Mouse (Mus musculus) CH12.LX (cell line): ENCODE data around the gene Npas1. TPM values are rescaled to one million over a fixed set of nuclear protein-coding genes. Genes with fewer than 3 reads are reported as not detected.

Experiments
- DNase-seq: peaks from one replicate; pipeline ENCODE4 v3.0.0-alpha.2; 2013; ENCODE audit errors: extremely low read depth
- H3K27ac ChIP-seq: 2 replicates; pipeline ENCODE4 v1.5.1; 2012; ENCODE audit warnings: low read depth, mild to moderate bottlenecking, control low read depth, moderate library complexity; ENCODE audit not compliant: insufficient read depth
- H3K27me3 ChIP-seq: replicated peaks from 2 replicates; pipeline ENCODE3; 2012; ENCODE audit warnings: inconsistent platforms
- H3K36me3 ChIP-seq, 2 experiments: replicated peaks in 1 of 2; 2 replicates each; pipeline versions ENCODE3 to v1.6.1; 2012; ENCODE audit warnings: inconsistent platforms in 1 of 2, low read length in 1 of 2, mild to moderate bottlenecking in 1 of 2, mixed read lengths in 1 of 2, moderate library complexity in 1 of 2; ENCODE audit not compliant: control insufficient read depth in 1 of 2, insufficient read depth in 1 of 2
- H3K4me1 ChIP-seq, 2 experiments: 2 replicates each; pipeline ENCODE4 v1.6.1; 2012; ENCODE audit warnings: inconsistent platforms in 1 of 2, moderate library complexity in 1 of 2; ENCODE audit not compliant: insufficient read depth in 2 of 2, control insufficient read depth in 1 of 2
- H3K4me2 ChIP-seq: 2 replicates; pipeline ENCODE4 v1.6.1; 2012; ENCODE audit warnings: low read depth, mild to moderate bottlenecking, control low read depth; ENCODE audit not compliant: poor library complexity, insufficient read depth, severe bottlenecking
- H3K4me3 ChIP-seq, 3 experiments: fragments of 150-350 bp in 1 of 3; sonication (generic) in 1 of 3; replicated peaks in 1 of 3; 2 replicates each; pipeline versions ENCODE3 to v1.5.1; 2011 to 2012; ENCODE audit warnings: low read depth in 2 of 3, low read length in 2 of 3, mild to moderate bottlenecking in 2 of 3, moderate library complexity in 2 of 3, control low read depth in 1 of 3, improper control_type of control experiment in 1 of 3, inconsistent platforms in 1 of 3, mixed read lengths in 1 of 3; ENCODE audit not compliant: poor library complexity in 1 of 3
- H3K79me2 ChIP-seq: replicated peaks from 2 replicates; pipeline ENCODE4 v1.6.1; 2012; ENCODE audit warnings: mild to moderate bottlenecking, moderate library complexity; ENCODE audit not compliant: control insufficient read depth, poor library complexity, insufficient read depth, severe bottlenecking; ENCODE audit errors: extremely low read depth
- H3K9ac ChIP-seq: 2 replicates; pipeline ENCODE4 v1.6.1; 2012; ENCODE audit warnings: low read depth, mild to moderate bottlenecking, control low read depth, moderate library complexity; ENCODE audit not compliant: insufficient read depth
- H3K9me3 ChIP-seq: replicated peaks from 2 replicates; pipeline ENCODE3; 2012; ENCODE audit warnings: low read length, inconsistent platforms, mixed read lengths
- BHLHE40 ChIP-seq: IDR thresholded peaks from 2 replicates; pipeline ENCODE4 v1.6.1; 2011; ENCODE audit warnings: mild to moderate bottlenecking, low read depth, low read length, improper control_type of control experiment
- CHD1 ChIP-seq: IDR thresholded peaks from 2 replicates; pipeline ENCODE4 v1.6.1; 2012; ENCODE audit warnings: low read depth, low read length, improper control_type of control experiment, inconsistent platforms
- CTCF ChIP-seq, 2 experiments: IDR thresholded peaks in 1 of 2; conservative IDR thresholded peaks in 1 of 2; 2 replicates each; pipeline ENCODE4 v1.5.1; 2011 to 2012; ENCODE audit warnings: low read depth in 2 of 2, low read length in 2 of 2, improper control_type of control experiment in 1 of 2, inconsistent platforms in 1 of 2, mild to moderate bottlenecking in 1 of 2, moderate library complexity in 1 of 2
- ELF1 ChIP-seq: IDR thresholded peaks from 2 replicates; pipeline ENCODE4 v1.6.1; 2014; ENCODE audit warnings: low read depth, mild to moderate bottlenecking, inconsistent platforms, low read length, improper control_type of control experiment
- EP300 ChIP-seq: IDR thresholded peaks from 2 replicates; pipeline ENCODE4 v1.6.1; 2011; ENCODE audit warnings: low read length, improper control_type of control experiment
- ETS1 ChIP-seq: conservative IDR thresholded peaks from 2 replicates; pipeline ENCODE4 v1.6.1; 2012; ENCODE audit warnings: low read depth, mild to moderate bottlenecking, inconsistent platforms, low read length, improper control_type of control experiment, moderate library complexity
- GABPA ChIP-seq: IDR thresholded peaks from 2 replicates; pipeline ENCODE4 v1.6.1; 2012; ENCODE audit warnings: low read depth, low read length, improper control_type of control experiment, inconsistent platforms; ENCODE audit not compliant: insufficient replicate concordance
- HCFC1 ChIP-seq: IDR thresholded peaks from 2 replicates; pipeline ENCODE4 v1.6.1; 2012; ENCODE audit warnings: low read depth, mild to moderate bottlenecking, inconsistent platforms, low read length, improper control_type of control experiment
- JUN ChIP-seq: IDR thresholded peaks from 2 replicates; pipeline ENCODE4 v1.6.1; 2011; ENCODE audit warnings: low read depth, mild to moderate bottlenecking, low read length, improper control_type of control experiment, moderate library complexity; ENCODE audit not compliant: insufficient read depth
- JUND ChIP-seq: conservative IDR thresholded peaks from 2 replicates; pipeline ENCODE4 v1.6.1; 2011; ENCODE audit warnings: low read depth, low read length, improper control_type of control experiment
- KAT2A ChIP-seq: IDR thresholded peaks from 2 replicates; pipeline ENCODE4 v1.6.1; 2012; ENCODE audit warnings: low read length, improper control_type of control experiment, inconsistent platforms; ENCODE audit not compliant: insufficient replicate concordance
- MAFK ChIP-seq: IDR thresholded peaks from 2 replicates; pipeline ENCODE4 v1.6.1; 2011; ENCODE audit warnings: low read length, improper control_type of control experiment; ENCODE audit not compliant: insufficient replicate concordance
- MEF2A ChIP-seq: IDR thresholded peaks from 2 replicates; pipeline ENCODE4 v1.6.1; 2014; ENCODE audit warnings: low read depth, mild to moderate bottlenecking, inconsistent platforms, low read length, improper control_type of control experiment, borderline replicate concordance
- POLR2A ChIP-seq: IDR thresholded peaks from 2 replicates; pipeline ENCODE4 v1.6.1; 2011; ENCODE audit warnings: low read depth, mild to moderate bottlenecking, improper control_type of control experiment, low read length
- POLR2AphosphoS2 ChIP-seq: IDR thresholded peaks from 2 replicates; pipeline ENCODE4 v1.6.1; 2011; ENCODE audit warnings: low read depth, low read length, improper control_type of control experiment
- RAD21 ChIP-seq: IDR thresholded peaks from 2 replicates; pipeline ENCODE4 v1.6.1; 2011; ENCODE audit warnings: low read depth, mild to moderate bottlenecking, low read length, improper control_type of control experiment, moderate library complexity
- UBTF ChIP-seq: IDR thresholded peaks from 2 replicates; pipeline ENCODE4 v1.6.1; 2012; ENCODE audit warnings: low read depth, mild to moderate bottlenecking, inconsistent platforms, low read length, improper control_type of control experiment, moderate library complexity
- USF1 ChIP-seq: IDR thresholded peaks from 2 replicates; pipeline ENCODE4 v1.6.1; 2014; ENCODE audit warnings: low read depth, mild to moderate bottlenecking, inconsistent platforms, low read length, improper control_type of control experiment
- USF2 ChIP-seq: conservative IDR thresholded peaks from 2 replicates; pipeline ENCODE4 v1.6.1; 2011; ENCODE audit warnings: low read depth, low read length, improper control_type of control experiment
- ZC3H11A ChIP-seq: IDR thresholded peaks from 2 replicates; pipeline ENCODE4 v1.6.1; 2012; ENCODE audit warnings: low read depth, mild to moderate bottlenecking, inconsistent platforms, low read length, improper control_type of control experiment
- ZMIZ1 ChIP-seq: IDR thresholded peaks from 2 replicates; pipeline ENCODE4 v1.6.1; 2012; ENCODE audit warnings: low read depth, mild to moderate bottlenecking, inconsistent platforms, low read length, improper control_type of control experiment
- ZNF384 ChIP-seq: IDR thresholded peaks from 2 replicates; pipeline ENCODE4 v1.6.1; 2012; ENCODE audit warnings: low read depth, low read length, improper control_type of control experiment, inconsistent platforms
- dilution Hi-C: fragments of 300-500 bp; cut with MboI; formaldehyde crosslinking; loops from 2 replicates; pipeline ENCODE4 v1.14.3; 2020; ENCODE audit warnings: low sequenced_read_pairs; ENCODE audit not compliant: extremely low pct_unique_long_range_greater_than_20kb, extremely low pct_ligation_motif_present
- in situ Hi-C: fragments of 300-500 bp; cut with MboI; formaldehyde crosslinking; loops from 3 replicates; pipeline ENCODE4 v1.14.3; 2019; ENCODE audit warnings: low sequenced_read_pairs, low pct_ligation_motif_present, low pct_unique_long_range_greater_than_20kb, mixed read lengths
- polyA plus RNA-seq: library from polyadenylated mRNA; unstranded; fragments of >175 nt; gene quantifications from 2 replicates; pipeline ENCODE4 v1.2.1, GENCODE M21; 2012; ENCODE audit warnings: low read depth; ENCODE audit not compliant: insufficient read length
- total RNA-seq, 2 experiments: library from RNA; depleted of rRNA; stranded (reverse); fragments of 300-350 nt in 1 of 2; fragments of >200 nt in 1 of 2; gene quantifications; 2 replicates each; pipeline ENCODE4 v1.2.3; 2012 to 2014

Npas1 gene
- total and polyA plus RNA-seq, 3 experiments: 0.08 to 0.56 TPM; not detected in 1

DNA sequence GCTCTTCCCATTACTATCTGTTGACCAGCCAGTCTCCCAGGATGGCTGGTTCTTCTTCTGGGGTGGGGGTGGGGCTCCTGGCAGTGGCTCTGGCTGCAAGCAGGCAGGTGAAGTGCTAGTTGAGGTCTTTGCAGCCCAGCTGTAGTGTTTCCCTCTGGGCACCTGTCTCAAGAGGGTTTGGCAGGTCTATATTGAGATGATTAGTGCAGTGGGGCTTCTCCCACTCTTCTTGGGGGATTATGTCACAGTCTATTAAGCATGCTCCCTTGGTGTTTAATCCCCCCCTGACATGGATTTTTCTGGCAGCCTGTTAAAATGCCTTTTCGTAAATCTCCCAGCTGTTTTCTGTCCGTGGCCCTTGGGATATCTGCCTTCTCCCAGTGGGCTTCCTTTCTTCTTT is 64.6 kb downstream of the Npas1 start:
- peaks cover 15 to 53% of the 10 kb centered on the region in 2 experiments for H3K4me1 ChIP-seq
- H3K9ac ChIP-seq: no peak overlapping the region
- dilution Hi-C loops: no loop called here
- H3K27me3 ChIP-seq: no peaks in the 10 kb centered on the region
- H3K79me2 ChIP-seq: peaks cover under 1% of the 10 kb centered on the region; the same call in 1 of the 2 replicates
- no peak overlapping the region for H3K4me3 ChIP-seq
- H3K9me3 ChIP-seq: no peaks in the 10 kb centered on the region
- TF ChIP-seq ZMIZ1 (no peak), MAFK (no peak), MEF2A (no peak), RAD21 (no peak), ETS1 (no peak), EP300 (no peak), CTCF (conservative IDR thresholded peaks at IDR 0.05 in 1 of 2, IDR thresholded peaks at IDR 0.05 in 1 of 2; ENCODE audit: low read depth in 2 of 2, low read length in 2 of 2) (no peak), KAT2A (no peak), ELF1 (no peak), CHD1 (no peak), USF1 (no peak), USF2 (no peak), BHLHE40 (no peak), JUN (no peak), UBTF (no peak), POLR2AphosphoS2 (no peak), JUND (no peak), HCFC1 (no peak), ZC3H11A (no peak), GABPA (no peak)
- in situ Hi-C loops: no loop called here
- DNase-seq: no peak
- H3K4me2 ChIP-seq: no peak overlapping the region
- H3K27ac ChIP-seq: no peak overlapping the region
- peaks cover 28 to 82% of the 10 kb centered on the region in 2 experiments for H3K36me3 ChIP-seq

DNA sequence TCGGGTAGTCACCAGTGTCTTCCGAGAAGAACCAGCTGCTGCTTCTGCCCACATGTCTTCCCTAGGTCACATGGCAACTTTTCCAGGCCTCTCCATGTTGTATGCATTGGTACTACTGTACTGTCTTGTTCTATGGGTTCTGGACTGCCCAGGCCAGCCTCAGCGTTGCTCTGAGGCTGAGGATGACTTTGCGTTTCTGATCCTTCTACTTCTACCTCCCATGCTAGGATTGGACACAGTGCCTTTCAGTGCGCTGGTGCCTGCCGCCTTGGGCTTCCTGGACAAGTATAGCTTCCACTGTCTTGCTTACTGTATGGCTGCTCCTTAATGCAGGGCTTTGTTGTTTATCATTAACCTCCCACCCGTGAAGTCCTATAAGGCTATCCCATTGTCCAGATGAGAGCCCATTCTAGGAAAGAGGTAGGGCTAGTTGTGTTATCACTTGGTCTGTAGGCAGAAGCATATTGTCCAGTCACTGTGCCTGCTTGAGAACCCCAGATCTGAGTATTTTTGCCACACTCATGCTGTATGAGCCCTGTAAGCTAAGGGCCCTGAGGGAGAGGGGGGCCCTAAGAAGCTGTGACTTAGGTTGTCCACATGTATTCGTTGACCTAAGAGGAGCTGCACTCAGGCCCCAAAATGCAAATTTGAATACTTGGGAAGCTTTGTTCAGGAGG is 65.2 kb downstream of the Npas1 start:
- Histone ChIP-seq H3K9me3 (no peaks in the 10 kb centered on the region), H3K4me2 (no peak overlapping the region), H3K27ac (no peak overlapping the region), H3K4me3 (no peak overlapping the region), H3K79me2 (peaks cover 6% of the 10 kb centered on the region), H3K4me1 (peaks cover 15 to 59% of the 10 kb centered on the region in 2 experiments), H3K36me3 (peaks cover 26 to 82% of the 10 kb centered on the region in 2 experiments), H3K9ac (no peak overlapping the region), H3K27me3 (no peaks in the 10 kb centered on the region)
- no peak for TF ChIP-seq ZNF384
- TF ChIP-seq GABPA: no peak
- TF ChIP-seq POLR2A: 0 out of 2 replicates have a peak, but pooled peaks have one; percentile 2
- TF ChIP-seq ZC3H11A: no peak
- TF ChIP-seq ZMIZ1: no peak
- no peak for TF ChIP-seq BHLHE40
- in situ Hi-C loops (no loop called here), dilution Hi-C loops (no loop called here)
- no peak for DNase-seq
